12 mouse cellular contexts compared by ENCODE assay signal in the genomic region with DNA sequence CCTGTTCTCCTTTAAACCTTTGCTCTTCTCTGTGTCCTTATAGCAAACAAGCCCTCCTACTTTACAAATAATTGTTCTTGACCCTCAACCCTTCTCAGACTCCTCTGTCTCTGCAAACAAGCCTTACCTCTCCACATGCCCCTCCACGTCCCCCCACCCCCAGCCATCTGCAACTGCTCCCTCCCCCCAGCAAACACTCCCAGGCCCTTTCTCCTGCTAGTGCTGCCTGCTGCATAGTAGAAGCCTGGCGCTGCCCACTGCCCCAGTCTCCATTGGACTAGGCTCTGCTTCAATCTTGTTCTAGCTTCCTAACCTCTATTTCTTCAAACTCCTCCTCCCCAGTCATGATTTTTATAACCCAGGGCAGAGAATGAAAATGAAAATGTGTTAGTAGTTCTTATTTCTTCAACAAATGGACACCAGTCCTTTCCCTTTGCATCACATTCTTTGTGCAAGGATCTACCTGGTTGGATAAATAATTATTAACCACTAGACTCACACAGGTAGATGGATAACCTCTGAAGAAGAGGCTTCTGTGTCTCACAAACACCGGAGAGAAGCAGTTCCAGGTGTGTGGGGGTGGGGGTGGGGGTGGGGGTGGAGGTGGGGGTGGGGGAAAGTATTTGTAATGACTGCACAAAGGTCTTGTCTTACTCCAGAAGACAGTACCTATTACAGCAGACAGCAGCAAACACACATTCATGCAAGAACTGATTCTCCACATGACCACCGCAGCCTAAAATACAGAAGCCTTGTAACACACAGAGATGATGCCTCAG.
A peak's percentile ranks its signal among the peaks of the same experiment; 100 is the strongest.
DNase-seq lines count a peak whose midpoint lies in the region; ATAC-seq and TF ChIP-seq lines count a peak whose summit lies in the region.
"Had no signal": no experiment of that assay in that cellular context is flagged by ENCODE, and none has a peak within 500 bp of the region (broad histone marks: within the 10 kb centered on the region; RNA-seq: fewer than 3 reads in every experiment).

No protein-coding gene starts in this region.

- peaks cover 4% of the 10 kb centered on the region; the same call in 1 of the 2 replicates for H3K36me3 ChIP-seq in heart, postnatal 0 days (replicated peaks; ENCODE audit: control insufficient read depth, insufficient read depth, low read length)
- no peaks in the 10 kb centered on the region for H3K36me3 ChIP-seq in embryonic facial prominence, embryonic 14.5 days (ENCODE audit: control insufficient read depth, insufficient read depth, low read length)
- no peaks in the 10 kb centered on the region for H3K36me3 ChIP-seq in liver, embryonic 12.5 days
- H3K36me3 ChIP-seq: midbrain, embryonic 13.5 days; neural tube, embryonic 15.5 days had no signal

- peak overlapping the region; percentile 67 for H3K27ac ChIP-seq in heart, postnatal 0 days (ENCODE audit: low read depth)
- peak overlapping the region; percentile 44; the same call in 1 of the 2 replicates for H3K27ac ChIP-seq in embryonic facial prominence, embryonic 14.5 days (replicated peaks; ENCODE audit: low read depth, low read length)
- H3K27ac ChIP-seq in liver, embryonic 12.5 days, result peak overlapping the region; percentile 7; the same call in 1 of the 2 replicates
- H3K27ac ChIP-seq: midbrain, embryonic 13.5 days; neural tube, embryonic 15.5 days had no signal

- peaks cover 37% of the 10 kb centered on the region for H3K4me1 ChIP-seq in heart, postnatal 0 days (ENCODE audit: control insufficient read depth, insufficient read depth)
- peaks cover 31% of the 10 kb centered on the region for H3K4me1 ChIP-seq in embryonic facial prominence, embryonic 14.5 days (ENCODE audit: control insufficient read depth, insufficient read depth, low read length)
- H3K4me1 ChIP-seq in liver, embryonic 12.5 days, result peaks cover 20% of the 10 kb centered on the region

- no peak overlapping the region for H3K4me3 ChIP-seq in heart, postnatal 0 days (ENCODE audit: low read depth, low read length)
- no peak overlapping the region for H3K4me3 ChIP-seq in embryonic facial prominence, embryonic 14.5 days (ENCODE audit: low read depth, low read length)
- H3K4me3 ChIP-seq in liver, embryonic 12.5 days, result no peak overlapping the region
- H3K4me3 ChIP-seq: midbrain, embryonic 13.5 days; neural tube, embryonic 15.5 days had no signal

- H3K9ac ChIP-seq in heart, postnatal 0 days (replicated peaks; ENCODE audit: low read depth, low read length), result no peak overlapping the region
- no peak overlapping the region for H3K9ac ChIP-seq in embryonic facial prominence, embryonic 14.5 days (ENCODE audit: low read depth, low read length)
- H3K9ac ChIP-seq in liver, embryonic 12.5 days, result no peak overlapping the region
- H3K9ac ChIP-seq: forebrain, postnatal 0 days; midbrain, embryonic 13.5 days; neural tube, embryonic 15.5 days had no signal

- no peak for ATAC-seq in heart, postnatal 0 days (ENCODE audit: insufficient read depth, low read depth)
- no peak for ATAC-seq in embryonic facial prominence, embryonic 14.5 days (ENCODE audit: low read depth)
- no peak for ATAC-seq in liver, embryonic 12.5 days
- no peak for ATAC-seq in CD4-positive, CD25-positive, alpha-beta regulatory T cell, adult 4 months
- ATAC-seq: forebrain, postnatal 0 days had no signal

- DNase-seq in heart, postnatal 0 days (ENCODE audit: low spot score), result no peak
- DNase-seq in heart, adult 9 months (ENCODE audit: low spot score in 2 of 2), result no peak
- DNase-seq in embryo, embryonic 9.5 days (ENCODE audit: extremely low spot score), result peak; percentile 34
- no peak for DNase-seq in embryonic facial prominence, embryonic 14.5 days (ENCODE audit: low spot score)
- DNase-seq in layer of hippocampus, postnatal 25 days (ENCODE audit: extremely low spot score in 1 of 2, low spot score in 1 of 2), result no peak
- DNase-seq: cerebellum, postnatal 14 days; forebrain, postnatal 0 days; right cerebral cortex, postnatal 14 days had no signal

- 67% methylated on average over 4 of the region's 4 CpGs for WGBS in heart, postnatal 0 days
- 44% methylated on average over 4 of the region's 4 CpGs for WGBS in embryonic facial prominence, embryonic 14.5 days
- 47% methylated on average over 4 of the region's 4 CpGs for WGBS in liver, embryonic 12.5 days (ENCODE audit: insufficient replicate concordance)

- TF ChIP-seq CTCF in heart, postnatal 0 days (IDR thresholded peaks at IDR 0.05; ENCODE audit: low read depth), result no peak

- H3K9me3 ChIP-seq in heart, postnatal 0 days (replicated peaks; ENCODE audit: control insufficient read depth, low read length), result no peaks in the 10 kb centered on the region
- H3K9me3 ChIP-seq in embryonic facial prominence, embryonic 14.5 days (ENCODE audit: control insufficient read depth, low read length), result no peaks in the 10 kb centered on the region
- no peaks in the 10 kb centered on the region for H3K9me3 ChIP-seq in liver, embryonic 12.5 days (replicated peaks)
- H3K9me3 ChIP-seq: midbrain, embryonic 13.5 days; neural tube, embryonic 15.5 days had no signal

- no peak for TF ChIP-seq EP300 in heart, postnatal 0 days (IDR thresholded peaks at IDR 0.05; ENCODE audit: low read depth)

- no peaks in the 10 kb centered on the region for H3K27me3 ChIP-seq in heart, postnatal 0 days (ENCODE audit: control insufficient read depth, insufficient read depth, low read length)
- no peaks in the 10 kb centered on the region for H3K27me3 ChIP-seq in embryonic facial prominence, embryonic 14.5 days (replicated peaks; ENCODE audit: control insufficient read depth, insufficient read depth, low read length)
- H3K27me3 ChIP-seq in liver, embryonic 12.5 days (replicated peaks), result no peaks in the 10 kb centered on the region
- H3K27me3 ChIP-seq: midbrain, embryonic 13.5 days; neural tube, embryonic 15.5 days had no signal

- no peak overlapping the region for H3K4me2 ChIP-seq in heart, postnatal 0 days (ENCODE audit: low read depth, low read length)
- no peak overlapping the region for H3K4me2 ChIP-seq in embryonic facial prominence, embryonic 14.5 days (ENCODE audit: low read depth, low read length)
- 0 out of 2 replicates have a peak overlapping the region, but pooled peaks have one; percentile 3 for H3K4me2 ChIP-seq in liver, embryonic 12.5 days
- H3K4me2 ChIP-seq: midbrain, embryonic 13.5 days; neural tube, embryonic 15.5 days had no signal

Comparison
In these comparisons a context has a peak if more than half of its experiments do, and no peak if none do; other contexts are left out.
1. H3K27ac ChIP-seq: peak in every context shown above with its lines; median percentile 67 in heart, postnatal 0 days; 44 in embryonic facial prominence, embryonic 14.5 days; 7 in liver, embryonic 12.5 days.